Mouse (Mus musculus) heart, embryonic 10.5 days (tissue): ENCODE data around the gene Crtc1. TPM values are rescaled to one million over a fixed set of nuclear protein-coding genes. Genes with fewer than 3 reads are reported as not detected.

Source experiments
- DNase-seq: peaks from one replicate; pipeline ENCODE4 v3.0.0-alpha.2; 2017; ENCODE audit warnings: low spot score
- H3K27ac ChIP-seq: fragments of 300-500 bp; sonication (generic); 2 replicates; pipeline ENCODE4 v1.5.1; 2016; ENCODE audit warnings: mild to moderate bottlenecking
- H3K27me3 ChIP-seq: fragments of 300-500 bp; sonication (generic); 2 replicates; pipeline ENCODE4 v1.6.1; 2016; ENCODE audit warnings: mild to moderate bottlenecking; ENCODE audit not compliant: poor library complexity, insufficient read depth, severe bottlenecking
- H3K36me3 ChIP-seq: fragments of 300-500 bp; sonication (generic); 2 replicates; pipeline ENCODE4 v1.6.1; 2016; ENCODE audit warnings: mild to moderate bottlenecking, moderate library complexity
- H3K4me1 ChIP-seq: fragments of 300-500 bp; sonication (generic); 2 replicates; pipeline ENCODE4 v1.6.1; 2016; ENCODE audit warnings: mild to moderate bottlenecking
- H3K4me3 ChIP-seq: fragments of 300-500 bp; sonication (generic); 2 replicates; pipeline ENCODE4 v1.5.1; 2016; ENCODE audit warnings: mild to moderate bottlenecking, moderate library complexity
- H3K9me3 ChIP-seq: fragments of 300-500 bp; sonication (generic); 2 replicates; pipeline ENCODE4 v1.6.1; 2016; ENCODE audit warnings: mild to moderate bottlenecking, moderate library complexity
- WGBS: fragments of 180-500 bp; shearing (Covaris S2); methylation state at CpG from one replicate; pipeline ENCODE4 v1.1.7; 2016; 5-methylcytosine and 5-hydroxymethylcytosine counted together
- polyA plus RNA-seq: library from polyadenylated mRNA; unstranded; fragments of >200 nt; fragmentation: Nextera tagmentation; extraction: Ambion mirVana; gene quantifications from 2 replicates; pipeline ENCODE4 v1.2.1, GENCODE M21; 2016

Crtc1 gene
- polyA plus RNA-seq, 1 experiment from 2014 or later: 15.8 TPM

DNA sequence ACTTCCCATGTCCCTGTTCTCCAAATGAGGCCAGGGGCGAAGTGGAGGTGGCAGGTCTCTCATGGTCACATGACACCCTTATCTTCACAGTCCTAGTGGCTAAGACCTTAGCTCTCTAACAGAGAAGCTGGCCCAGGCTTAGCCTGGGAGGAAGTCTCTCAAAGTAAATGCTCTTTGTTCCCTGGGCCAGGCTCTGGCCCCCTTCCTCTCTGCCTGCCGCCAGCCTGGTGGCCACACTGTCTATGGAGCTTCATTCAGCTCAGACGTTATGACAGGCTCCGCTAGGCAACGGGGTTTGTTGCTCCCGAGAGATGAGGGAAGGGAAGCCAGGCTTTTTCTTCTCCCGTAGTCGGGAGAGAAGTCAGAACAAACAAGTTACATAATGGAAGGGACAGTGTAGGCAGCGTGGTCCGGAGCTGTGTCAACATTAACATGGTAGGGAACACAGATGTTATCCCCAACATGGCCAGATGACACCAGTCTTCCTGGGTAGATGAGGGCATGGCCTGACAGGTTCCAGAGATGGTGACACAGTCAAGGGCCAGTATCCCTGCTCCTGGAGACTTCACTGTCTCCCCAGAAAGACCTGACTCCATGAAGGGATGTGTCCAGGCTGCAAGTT is 30.0 kb upstream of the Crtc1 start:
- no peak for DNase-seq
- Histone ChIP-seq H3K9me3 (no peaks in the 10 kb centered on the region), H3K4me1 (peaks cover 46% of the 10 kb centered on the region), H3K27ac (peak overlapping the region; percentile 74), H3K36me3 (peaks cover 11% of the 10 kb centered on the region; the same call in 1 of the 2 replicates), H3K27me3 (no peaks in the 10 kb centered on the region), H3K4me3 (no peak overlapping the region)
- 36% methylated on average over 10 of the region's 10 CpGs for WGBS

DNA sequence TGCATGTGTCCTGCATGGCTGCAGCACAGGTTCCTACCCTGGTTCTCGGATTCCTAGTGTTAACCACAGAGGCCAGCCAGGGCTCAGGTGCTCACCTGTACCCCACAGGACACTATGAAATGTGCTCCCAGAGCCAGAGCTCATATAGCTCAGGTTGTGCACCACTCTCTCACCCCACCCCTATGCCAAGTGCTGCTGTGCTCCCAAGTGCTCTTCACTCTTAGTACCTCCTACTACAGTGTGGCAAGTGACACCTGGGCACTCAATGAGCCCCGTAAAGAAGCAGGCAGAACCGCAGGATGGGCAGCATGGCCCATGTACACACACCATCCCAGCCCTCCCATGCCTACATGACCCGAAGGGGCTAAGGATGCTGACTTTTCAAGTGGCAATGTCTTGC is 29.4 kb upstream of the Crtc1 start:
- no peak for DNase-seq
- Histone ChIP-seq H3K27me3 (no peaks in the 10 kb centered on the region), H3K9me3 (no peaks in the 10 kb centered on the region), H3K4me1 (peaks cover 51% of the 10 kb centered on the region), H3K4me3 (no peak overlapping the region), H3K36me3 (peaks cover 11% of the 10 kb centered on the region; the same call in 1 of the 2 replicates), H3K27ac (peak overlapping the region; percentile 74)
- 86% methylated on average over 4 of the region's 4 CpGs for WGBS

DNA sequence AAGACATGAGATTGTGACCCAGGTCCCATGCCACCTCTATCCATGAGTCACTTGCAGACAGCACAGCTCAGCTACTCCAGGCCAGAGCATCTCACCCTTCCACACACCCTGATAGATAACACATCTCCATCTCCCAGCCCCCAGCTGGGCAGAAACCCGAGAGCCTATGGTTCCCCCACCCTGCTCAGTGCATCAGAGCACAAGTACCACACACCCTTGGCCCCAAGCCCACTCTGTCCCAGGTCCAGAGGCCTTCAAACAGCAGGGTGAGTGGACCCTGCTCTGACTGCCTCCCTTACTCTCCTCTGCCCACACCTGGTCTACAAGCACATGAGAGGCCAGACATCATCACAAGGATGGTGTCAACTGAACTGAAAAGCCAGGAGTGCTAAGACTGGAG is 28.5 kb upstream of the Crtc1 start:
- Histone ChIP-seq H3K4me3 (no peak overlapping the region), H3K4me1 (peaks cover 57% of the 10 kb centered on the region), H3K9me3 (no peaks in the 10 kb centered on the region), H3K27ac (peak overlapping the region; percentile 23; the same call in 1 of the 2 replicates), H3K36me3 (peaks cover 11% of the 10 kb centered on the region; the same call in 1 of the 2 replicates), H3K27me3 (no peaks in the 10 kb centered on the region)
- WGBS: 41% methylated on average over 1 of the region's 1 CpGs
- no peak for DNase-seq

DNA sequence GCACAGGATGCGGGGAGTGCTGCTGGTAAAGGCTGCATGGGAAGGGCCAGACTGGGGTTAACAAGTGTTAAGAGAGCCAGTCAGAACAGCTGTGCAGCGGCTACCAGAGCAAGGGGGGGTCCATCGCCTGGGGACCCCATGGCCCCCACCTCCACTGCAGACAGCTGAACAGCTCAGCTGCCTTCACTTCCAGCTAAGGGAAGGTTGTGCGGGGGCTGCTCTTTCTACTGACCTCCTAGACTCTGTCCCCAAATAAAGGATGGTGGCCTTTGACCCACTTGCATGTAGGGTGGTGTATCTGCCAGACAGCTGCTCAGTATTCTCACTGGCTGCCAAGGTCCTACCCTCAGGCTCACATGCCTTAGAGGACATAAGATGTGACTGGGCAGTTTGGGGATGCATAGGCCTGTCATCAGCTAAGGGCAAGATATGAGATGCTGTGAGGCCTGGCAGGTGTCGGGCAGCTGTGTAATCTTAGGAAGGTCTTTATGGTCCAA is 27.9 kb upstream of the Crtc1 start:
- peaks cover 11% of the 10 kb centered on the region; the same call in 1 of the 2 replicates for H3K36me3 ChIP-seq
- H3K9me3 ChIP-seq: no peaks in the 10 kb centered on the region
- no peaks in the 10 kb centered on the region for H3K27me3 ChIP-seq
- 73% methylated on average over 5 of the region's 5 CpGs for WGBS
- H3K27ac ChIP-seq: peak overlapping the region; percentile 38; the same call in 1 of the 2 replicates
- DNase-seq: no peak
- peaks cover 57% of the 10 kb centered on the region for H3K4me1 ChIP-seq
- no peak overlapping the region for H3K4me3 ChIP-seq

DNA sequence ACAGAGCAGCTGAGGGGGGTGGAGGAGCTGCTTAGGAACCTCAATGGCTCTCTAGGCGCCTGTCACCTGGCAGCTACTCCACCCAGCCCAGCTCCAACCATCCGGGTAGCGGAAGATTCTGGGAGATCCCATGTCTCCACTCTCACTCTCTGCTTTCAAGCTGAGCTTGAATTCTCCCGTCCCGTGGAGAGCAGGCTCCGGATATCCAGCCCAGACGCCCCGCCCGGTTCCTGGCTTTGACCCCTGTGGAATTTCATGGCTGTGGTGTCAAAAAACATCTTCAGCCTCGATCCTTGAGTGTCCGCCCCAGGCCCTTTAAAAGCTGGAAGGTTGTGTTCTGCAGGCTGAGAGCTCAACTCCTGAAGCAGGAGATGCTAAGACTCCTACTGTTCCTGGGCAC is 27.4 kb upstream of the Crtc1 start:
- no peaks in the 10 kb centered on the region for H3K9me3 ChIP-seq
- H3K36me3 ChIP-seq: peaks cover 11% of the 10 kb centered on the region; the same call in 1 of the 2 replicates
- H3K27ac ChIP-seq: peak overlapping the region; percentile 38; the same call in 1 of the 2 replicates
- no peaks in the 10 kb centered on the region for H3K27me3 ChIP-seq
- peaks cover 61% of the 10 kb centered on the region for H3K4me1 ChIP-seq
- DNase-seq: no peak
- WGBS: 58% methylated on average over 11 of the region's 11 CpGs
- H3K4me3 ChIP-seq: no peak overlapping the region; the same call in 1 of the 2 replicates

DNA sequence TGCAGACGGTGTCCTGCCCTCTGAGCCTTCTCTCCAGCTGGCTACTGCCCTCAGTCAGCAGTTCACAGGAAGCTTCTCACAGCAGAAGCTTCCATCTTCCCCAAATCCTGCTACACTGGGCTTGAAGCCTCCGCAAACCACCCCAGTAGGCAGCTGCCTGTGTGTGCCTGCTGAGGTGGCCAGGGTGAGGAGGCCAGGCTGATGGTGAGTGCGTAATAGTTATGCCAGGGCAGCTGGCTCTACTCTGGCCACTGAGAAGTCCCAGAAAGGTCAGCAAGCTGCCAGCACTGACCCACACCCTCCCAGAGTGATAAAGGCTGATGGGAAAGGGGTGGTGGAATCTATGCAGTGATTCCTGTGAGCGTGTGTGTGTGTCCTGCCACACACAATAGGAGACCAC is 26.9 kb upstream of the Crtc1 start:
- Histone ChIP-seq H3K27me3 (no peaks in the 10 kb centered on the region), H3K36me3 (peaks cover 11% of the 10 kb centered on the region; the same call in 1 of the 2 replicates), H3K4me1 (peaks cover 65% of the 10 kb centered on the region), H3K4me3 (no peak overlapping the region), H3K27ac (no peak overlapping the region), H3K9me3 (no peaks in the 10 kb centered on the region)
- 78% methylated on average over 4 of the region's 4 CpGs for WGBS
- no peak for DNase-seq

DNA sequence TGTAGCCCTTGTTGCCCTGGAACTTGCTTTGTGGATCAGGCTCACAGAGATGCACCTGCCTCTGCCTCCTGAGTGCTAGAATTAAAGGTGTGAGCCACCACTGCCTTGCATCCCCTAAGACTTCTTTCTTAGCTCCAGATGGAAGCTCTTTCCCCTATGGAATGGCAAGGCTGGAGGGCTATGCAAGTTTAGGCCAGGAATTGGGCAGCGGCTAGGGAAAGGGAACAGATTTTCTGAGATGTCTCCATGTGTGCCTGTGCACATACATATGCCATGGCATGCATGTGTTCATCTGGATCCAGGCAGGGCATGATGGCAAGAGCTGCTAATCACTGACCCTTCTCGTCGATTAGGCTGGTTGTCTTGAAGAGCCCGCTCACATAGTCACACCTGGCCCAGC is 26.3 kb upstream of the Crtc1 start:
- Histone ChIP-seq H3K27me3 (no peaks in the 10 kb centered on the region), H3K4me3 (no peak overlapping the region), H3K9me3 (no peaks in the 10 kb centered on the region), H3K27ac (no peak overlapping the region), H3K36me3 (peaks cover 11% of the 10 kb centered on the region; the same call in 1 of the 2 replicates), H3K4me1 (peaks cover 70% of the 10 kb centered on the region)
- 94% methylated on average over 4 of the region's 4 CpGs for WGBS
- no peak for DNase-seq

DNA sequence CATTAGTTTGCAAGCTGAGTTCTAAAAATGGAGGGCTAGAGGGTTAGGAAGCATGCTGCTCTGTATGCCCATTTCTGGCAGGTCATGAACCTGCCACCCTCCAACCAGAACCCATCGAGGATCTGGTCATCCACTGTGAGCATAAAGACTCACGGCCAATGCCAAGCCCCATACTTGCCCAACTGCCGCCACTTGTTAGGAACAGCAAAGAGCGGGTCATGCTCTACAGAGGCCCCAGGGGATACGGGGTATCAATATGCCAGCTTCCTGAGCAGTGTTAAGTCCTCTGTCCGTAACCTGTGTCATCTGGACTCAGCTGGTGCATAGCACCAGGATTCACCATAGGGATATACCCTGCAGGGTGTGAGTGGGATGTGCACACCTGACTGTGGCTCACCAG is 24.8 kb upstream of the Crtc1 start:
- peaks cover 64% of the 10 kb centered on the region for H3K4me1 ChIP-seq
- no peak overlapping the region for H3K4me3 ChIP-seq
- H3K27ac ChIP-seq: no peak overlapping the region
- H3K9me3 ChIP-seq: no peaks in the 10 kb centered on the region
- 89% methylated on average over 6 of the region's 6 CpGs for WGBS
- H3K36me3 ChIP-seq: peaks cover 11% of the 10 kb centered on the region; the same call in 1 of the 2 replicates
- no peaks in the 10 kb centered on the region for H3K27me3 ChIP-seq
- no peak for DNase-seq

DNA sequence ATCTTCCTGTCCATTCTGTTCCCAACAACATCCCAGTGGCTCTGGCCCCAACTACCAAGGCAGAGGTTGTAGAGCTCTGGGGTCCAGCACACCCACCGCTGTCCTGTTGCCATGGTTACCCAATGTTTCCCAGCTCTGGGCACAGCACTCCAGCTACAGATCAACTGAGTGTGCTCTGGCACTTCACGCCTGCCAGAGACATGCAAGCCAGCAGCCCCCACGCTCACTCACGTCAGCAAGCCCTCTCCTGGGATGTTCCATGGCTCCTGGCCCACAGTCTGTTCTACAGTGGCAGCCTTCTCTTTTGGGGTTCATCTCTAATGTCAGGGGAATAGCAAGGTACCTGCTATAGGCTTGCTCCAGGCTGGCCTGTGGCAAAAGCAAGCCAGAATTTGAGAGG is 23.9 kb upstream of the Crtc1 start:
- WGBS: 76% methylated on average over 4 of the region's 4 CpGs
- Histone ChIP-seq H3K4me1 (peaks cover 57% of the 10 kb centered on the region), H3K27ac (peak overlapping the region; percentile 30; the same call in 1 of the 2 replicates), H3K9me3 (no peaks in the 10 kb centered on the region), H3K4me3 (no peak overlapping the region), H3K27me3 (no peaks in the 10 kb centered on the region), H3K36me3 (peaks cover 11% of the 10 kb centered on the region; the same call in 1 of the 2 replicates)
- no peak for DNase-seq

DNA sequence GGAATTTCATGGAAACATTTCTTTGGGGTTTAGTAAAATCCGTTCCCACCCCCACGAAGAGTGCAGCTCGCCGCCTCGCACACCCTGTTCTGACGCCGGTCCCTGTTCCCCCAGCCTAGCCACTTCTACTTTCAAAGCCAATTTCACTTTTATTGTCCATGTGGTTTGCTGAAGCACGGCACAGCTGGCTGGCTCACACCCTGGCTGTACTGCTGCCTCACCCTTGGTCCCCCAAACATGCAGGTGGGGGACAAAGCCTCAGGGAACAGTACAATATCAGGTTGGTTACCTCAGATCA is 23.1 kb upstream of the Crtc1 start:
- 0 out of 2 replicates have a peak overlapping the region, but pooled peaks have one; percentile 18 for H3K27ac ChIP-seq
- H3K9me3 ChIP-seq: no peaks in the 10 kb centered on the region
- peaks cover 57% of the 10 kb centered on the region for H3K4me1 ChIP-seq
- peaks cover 11% of the 10 kb centered on the region; the same call in 1 of the 2 replicates for H3K36me3 ChIP-seq
- DNase-seq: no peak
- no peaks in the 10 kb centered on the region for H3K27me3 ChIP-seq
- WGBS: 93% methylated on average over 8 of the region's 8 CpGs
- H3K4me3 ChIP-seq: no peak overlapping the region

DNA sequence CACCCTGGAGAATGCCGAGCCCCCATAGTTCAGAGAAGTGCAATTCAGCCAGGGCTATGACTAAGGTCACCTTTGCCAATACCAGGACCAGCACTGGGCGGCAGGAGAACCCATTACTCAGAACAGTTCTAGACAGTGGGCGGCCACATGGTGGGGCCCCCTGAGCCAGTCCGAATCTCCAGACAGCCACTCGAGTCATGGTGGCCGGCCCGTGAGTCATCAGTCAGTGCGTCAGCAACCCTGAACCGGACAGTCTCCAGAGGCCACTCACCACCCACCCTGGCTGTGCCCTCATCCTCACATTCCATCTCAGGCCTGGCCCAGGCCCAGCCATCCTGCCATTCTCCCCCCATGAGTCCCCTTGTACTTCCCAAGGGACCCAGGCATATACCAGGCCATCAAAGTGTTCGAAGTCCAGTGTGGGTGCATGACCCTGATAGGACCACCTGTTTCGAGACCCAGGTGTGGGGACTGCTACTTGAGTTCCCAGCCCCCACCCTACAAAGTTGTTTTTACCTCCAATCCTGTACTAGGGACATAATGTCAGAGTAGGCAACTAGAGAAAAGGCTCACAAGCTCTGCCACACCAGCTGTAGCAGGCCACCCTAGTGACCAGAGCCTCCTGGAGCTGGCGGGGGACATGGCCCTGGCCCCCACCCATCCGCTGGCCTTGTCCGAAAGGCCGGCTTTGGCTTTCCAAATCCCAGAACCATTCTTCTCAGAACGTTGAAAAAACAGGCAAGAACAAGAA is 22.6 kb upstream of the Crtc1 start:
- Histone ChIP-seq H3K4me3 (no peak overlapping the region), H3K27me3 (no peaks in the 10 kb centered on the region), H3K9me3 (no peaks in the 10 kb centered on the region), H3K27ac (peak overlapping the region; percentile 50; the same call in 1 of the 2 replicates), H3K4me1 (peaks cover 57% of the 10 kb centered on the region), H3K36me3 (peaks cover 10% of the 10 kb centered on the region; the same call in 1 of the 2 replicates)
- no peak for DNase-seq
- 77% methylated on average over 16 of the region's 16 CpGs for WGBS

DNA sequence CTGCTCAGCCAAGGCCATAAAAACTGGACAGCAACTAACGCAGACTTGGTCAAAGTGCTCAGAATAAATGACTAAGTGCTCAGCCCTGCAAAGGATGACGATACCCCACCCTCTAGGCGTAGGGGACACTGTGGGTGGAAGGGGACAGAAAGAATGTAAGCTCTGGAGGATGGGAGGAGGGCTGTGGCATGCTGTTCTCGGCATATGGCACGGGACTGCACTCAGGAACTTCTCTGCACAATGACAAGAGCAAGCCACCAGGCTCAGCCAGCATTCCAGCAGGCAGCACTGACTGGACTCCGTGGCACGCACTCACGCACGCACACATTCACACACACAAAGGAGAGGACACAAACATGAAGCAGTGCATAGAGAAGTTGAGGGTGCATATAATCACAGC is 21.2 kb upstream of the Crtc1 start:
- Histone ChIP-seq H3K4me1 (peaks cover 52% of the 10 kb centered on the region), H3K36me3 (no peaks in the 10 kb centered on the region), H3K4me3 (no peak overlapping the region), H3K27me3 (no peaks in the 10 kb centered on the region), H3K9me3 (no peaks in the 10 kb centered on the region), H3K27ac (peak overlapping the region; percentile 50; the same call in 1 of the 2 replicates)
- DNase-seq: no peak
- WGBS: 63% methylated on average over 9 of the region's 9 CpGs

DNA sequence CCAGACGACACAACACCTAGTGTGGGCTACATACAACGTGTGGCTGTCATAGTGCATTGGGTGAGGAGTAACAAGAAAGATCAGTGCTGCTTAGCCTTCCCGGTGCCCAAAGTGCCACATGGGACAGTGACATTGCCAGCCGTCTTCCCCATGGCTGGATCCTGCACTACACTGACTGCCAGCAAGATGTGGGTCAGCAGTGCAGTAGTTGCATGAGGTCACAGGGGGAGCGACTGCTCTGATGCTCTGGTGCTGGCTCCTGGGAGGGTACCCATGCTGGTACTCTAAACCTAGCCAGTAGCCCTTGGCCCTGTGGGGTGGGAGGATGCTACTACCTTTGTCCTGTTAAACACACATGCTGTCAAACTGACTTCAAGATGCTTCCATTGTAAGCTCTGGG is 20.8 kb upstream of the Crtc1 start:
- WGBS: 88% methylated on average over 5 of the region's 5 CpGs
- no peak overlapping the region for H3K4me3 ChIP-seq
- H3K4me1 ChIP-seq: peaks cover 56% of the 10 kb centered on the region

More for the DNA sequence above, 20.8 kb upstream of the Crtc1 start:
- Histone ChIP-seq H3K36me3 (no peaks in the 10 kb centered on the region), H3K9me3 (no peaks in the 10 kb centered on the region), H3K27me3 (no peaks in the 10 kb centered on the region), H3K27ac (peak overlapping the region; percentile 50; the same call in 1 of the 2 replicates)
- DNase-seq: no peak
